Mouse (Mus musculus) heart, embryonic 15.5 days (tissue): Measurements from ENCODE around the gene Cdk9. TPM values are rescaled to one million over a fixed set of nuclear protein-coding genes. Genes with fewer than 3 reads are reported as not detected.

Experiments
- ATAC-seq: fragments of 200-750 bp; cut with Nextera tagmentation; replicated peaks from 2 replicates; pipeline ENCODE4 v1.8.0; 2017; ENCODE audit warnings: low read depth, moderate TSS enrichment; ENCODE audit not compliant: insufficient number of reproducible peaks, insufficient read depth, low FRiP score
- H3K27ac ChIP-seq: fragments of 300-500 bp; sonication (generic); 2 replicates; pipeline ENCODE4 v1.5.1; 2015; ENCODE audit warnings: mild to moderate bottlenecking, inconsistent platforms
- H3K27me3 ChIP-seq: fragments of 300-500 bp; sonication (generic); 2 replicates; pipeline ENCODE4 v1.6.1; 2015; ENCODE audit warnings: inconsistent platforms
- H3K36me3 ChIP-seq: fragments of 300-500 bp; sonication (generic); 2 replicates; pipeline ENCODE4 v1.6.1; 2015; ENCODE audit warnings: mild to moderate bottlenecking, inconsistent platforms
- H3K4me1 ChIP-seq: fragments of 300-500 bp; sonication (generic); replicated peaks from 2 replicates; pipeline ENCODE4 v1.6.1; 2015; ENCODE audit warnings: inconsistent platforms
- H3K4me2 ChIP-seq: fragments of 300-500 bp; sonication (generic); 2 replicates; pipeline ENCODE4 v1.6.1; 2015; ENCODE audit warnings: inconsistent platforms, mild to moderate bottlenecking, moderate library complexity
- H3K4me3 ChIP-seq: fragments of 300-500 bp; sonication (generic); 2 replicates; pipeline ENCODE4 v1.5.1; 2015; ENCODE audit warnings: mild to moderate bottlenecking, inconsistent platforms
- H3K9ac ChIP-seq: fragments of 300-500 bp; sonication (generic); 2 replicates; pipeline ENCODE4 v1.6.1; 2015; ENCODE audit warnings: mild to moderate bottlenecking, inconsistent platforms
- H3K9me3 ChIP-seq: fragments of 300-500 bp; sonication (generic); replicated peaks from 2 replicates; pipeline ENCODE4 v1.6.1; 2016; ENCODE audit warnings: inconsistent platforms
- WGBS: fragments of 180-500 bp; shearing (Covaris S2); methylation state at CpG from one replicate; pipeline ENCODE4 v1.1.7; 2015; ENCODE audit warnings: mixed read lengths; 5-methylcytosine and 5-hydroxymethylcytosine counted together
- polyA plus RNA-seq: library from polyadenylated mRNA; unstranded; fragments of >200 nt; fragmentation: Nextera tagmentation; extraction: Ambion mirVana; gene quantifications from 2 replicates; pipeline ENCODE4 v1.2.1, GENCODE M21; 2015

Cdk9 gene
- polyA plus RNA-seq, 1 experiment from 2014 or later, result 45.5 TPM

GRCm38 (mm10) chr2:32732695-32733094, 19.8 kb upstream of the Cdk9 start:
- no peak overlapping the region for H3K4me2 ChIP-seq
- H3K4me3 ChIP-seq, result no peak overlapping the region
- H3K36me3 ChIP-seq, result no peaks in the 10 kb centered on the region
- H3K27ac ChIP-seq, result peak overlapping the region; percentile 18; the same call in 1 of the 2 replicates
- H3K9me3 ChIP-seq, result no peaks in the 10 kb centered on the region
- no peaks in the 10 kb centered on the region for H3K27me3 ChIP-seq
- H3K4me1 ChIP-seq, result peaks cover 59% of the 10 kb centered on the region
- H3K9ac ChIP-seq, result no peak overlapping the region
- 74% methylated on average over 6 of the region's 6 CpGs for WGBS
- no peak for ATAC-seq

GRCm38 (mm10) chr2:32731911-32732310, 19.0 kb upstream of the Cdk9 start:
- Histone ChIP-seq H3K27me3 (no peaks in the 10 kb centered on the region), H3K27ac (peak overlapping the region; percentile 76), H3K9ac (peak overlapping the region; percentile 38; the same call in 1 of the 2 replicates), H3K4me2 (peak overlapping the region; percentile 74), H3K9me3 (no peaks in the 10 kb centered on the region), H3K4me1 (peaks cover 62% of the 10 kb centered on the region), H3K4me3 (no peak overlapping the region), H3K36me3 (no peaks in the 10 kb centered on the region)
- ATAC-seq, result no peak
- WGBS, result 50% methylated on average over 4 of the region's 4 CpGs

GRCm38 (mm10) chr2:32730854-32731253, 18.0 kb upstream of the Cdk9 start:
- Histone ChIP-seq H3K4me3 (peak overlapping the region; percentile 57), H3K36me3 (no peaks in the 10 kb centered on the region), H3K27me3 (no peaks in the 10 kb centered on the region), H3K9ac (peak overlapping the region; percentile 25; the same call in 1 of the 2 replicates), H3K9me3 (no peaks in the 10 kb centered on the region), H3K27ac (peak overlapping the region; percentile 76), H3K4me2 (peak overlapping the region; percentile 74), H3K4me1 (peaks cover 55% of the 10 kb centered on the region)
- WGBS, result 19% methylated on average over 11 of the region's 11 CpGs
- ATAC-seq, result no peak

GRCm38 (mm10) chr2:32729547-32729946, 16.7 kb upstream of the Cdk9 start:
- no peaks in the 10 kb centered on the region for H3K9me3 ChIP-seq
- H3K4me1 ChIP-seq, result peaks cover 44% of the 10 kb centered on the region
- no peak for ATAC-seq
- peak overlapping the region; percentile 74 for H3K4me2 ChIP-seq
- H3K27ac ChIP-seq, result peak overlapping the region; percentile 76
- 60% methylated on average over 4 of the region's 4 CpGs for WGBS
- H3K27me3 ChIP-seq, result no peaks in the 10 kb centered on the region
- H3K4me3 ChIP-seq, result peak overlapping the region; percentile 57
- no peak overlapping the region for H3K9ac ChIP-seq
- no peaks in the 10 kb centered on the region for H3K36me3 ChIP-seq

- peak overlapping the region; percentile 57 for H3K4me3 ChIP-seq
- 35% methylated on average over 7 of the region's 7 CpGs for WGBS
- H3K27me3 ChIP-seq, result no peaks in the 10 kb centered on the region
- H3K27ac ChIP-seq, result peak overlapping the region; percentile 76
- H3K36me3 ChIP-seq, result no peaks in the 10 kb centered on the region
- peaks cover 35% of the 10 kb centered on the region for H3K4me1 ChIP-seq
- ATAC-seq, result peak; percentile 12; the same call in 1 of the 2 replicates
- H3K9ac ChIP-seq, result peak overlapping the region; percentile 42
- no peaks in the 10 kb centered on the region for H3K9me3 ChIP-seq
- peak overlapping the region; percentile 74 for H3K4me2 ChIP-seq
Measured at GRCm38 (mm10) chr2:32728463-32728862, 15.6 kb upstream of the Cdk9 start.

GRCm38 (mm10) chr2:32727435-32727834, 14.6 kb upstream of the Cdk9 start:
- Histone ChIP-seq H3K27ac (peak overlapping the region; percentile 76), H3K9me3 (no peaks in the 10 kb centered on the region), H3K4me2 (peak overlapping the region; percentile 74), H3K4me1 (peaks cover 32% of the 10 kb centered on the region), H3K9ac (peak overlapping the region; percentile 57), H3K27me3 (no peaks in the 10 kb centered on the region), H3K4me3 (peak overlapping the region; percentile 57), H3K36me3 (no peaks in the 10 kb centered on the region)
- 1% methylated on average over 16 of the region's 16 CpGs for WGBS
- ATAC-seq, result peak; percentile 97

- WGBS, result 69% methylated on average over 16 of the region's 16 CpGs
- no peaks in the 10 kb centered on the region for H3K9me3 ChIP-seq
- ATAC-seq, result no peak
- peaks cover 28% of the 10 kb centered on the region for H3K4me1 ChIP-seq
- H3K36me3 ChIP-seq, result no peaks in the 10 kb centered on the region
- no peak overlapping the region for H3K4me3 ChIP-seq
- no peak overlapping the region for H3K4me2 ChIP-seq
- H3K27ac ChIP-seq, result peak overlapping the region; percentile 22; the same call in 1 of the 2 replicates
- H3K27me3 ChIP-seq, result no peaks in the 10 kb centered on the region
- no peak overlapping the region for H3K9ac ChIP-seq
Measured at GRCm38 (mm10) chr2:32724832-32725790, 12.2 kb upstream of the Cdk9 start.

GRCm38 (mm10) chr2:32724149-32724548, 11.3 kb upstream of the Cdk9 start:
- no peaks in the 10 kb centered on the region for H3K27me3 ChIP-seq
- no peaks in the 10 kb centered on the region for H3K9me3 ChIP-seq
- ATAC-seq, result no peak
- no peak overlapping the region for H3K4me3 ChIP-seq
- H3K4me2 ChIP-seq, result no peak overlapping the region
- no peaks in the 10 kb centered on the region for H3K36me3 ChIP-seq
- 67% methylated on average over 4 of the region's 4 CpGs for WGBS
- no peak overlapping the region for H3K9ac ChIP-seq
- H3K27ac ChIP-seq, result no peak overlapping the region
- H3K4me1 ChIP-seq, result peaks cover 28% of the 10 kb centered on the region

GRCm38 (mm10) chr2:32722581-32722980, 9.7 kb upstream of the Cdk9 start:
- ATAC-seq, result no peak
- WGBS, result 52% methylated on average over 3 of the region's 3 CpGs

GRCm38 (mm10) chr2:32722046-32722445, 9.2 kb upstream of the Cdk9 start:
- 45% methylated on average over 6 of the region's 6 CpGs for WGBS
- no peak for ATAC-seq
- Histone ChIP-seq H3K4me1 (peaks cover 17% of the 10 kb centered on the region), H3K36me3 (no peaks in the 10 kb centered on the region), H3K27ac (no peak overlapping the region), H3K27me3 (no peaks in the 10 kb centered on the region), H3K9ac (0 out of 2 replicates have a peak overlapping the region, but pooled peaks have one; percentile 26), H3K4me3 (peak overlapping the region; percentile 34), H3K9me3 (no peaks in the 10 kb centered on the region), H3K4me2 (peak overlapping the region; percentile 53)

More at GRCm38 (mm10) chr2:32722581-32722980, 9.7 kb upstream of the Cdk9 start:
- Histone ChIP-seq H3K4me2 (peak overlapping the region; percentile 53), H3K27me3 (no peaks in the 10 kb centered on the region), H3K36me3 (no peaks in the 10 kb centered on the region), H3K4me1 (peaks cover 20% of the 10 kb centered on the region), H3K27ac (no peak overlapping the region), H3K9ac (no peak overlapping the region), H3K4me3 (no peak overlapping the region), H3K9me3 (no peaks in the 10 kb centered on the region)

GRCm38 (mm10) chr2:32720681-32721229, 7.9 kb upstream of the Cdk9 start, which contains the start of gene Sh2d3c:
TSS of gene Sh2d3c (plus strand) at chr2:32721055.
- WGBS, result 29% methylated on average over 8 of the region's 8 CpGs
- peak within 1 kb of the TSS; percentile 26 for H3K9ac ChIP-seq

More at GRCm38 (mm10) chr2:32720681-32721229, 7.9 kb upstream of the Cdk9 start, which contains the start of gene Sh2d3c:
- H3K4me2 ChIP-seq, result peak within 1 kb of the TSS; percentile 53
- H3K27me3 ChIP-seq, result no peaks in the 10 kb centered on the region
- peak within 1 kb of the TSS; percentile 39 for H3K27ac ChIP-seq
- H3K36me3 ChIP-seq, result no peaks in the 10 kb centered on the region
- no peaks in the 10 kb centered on the region for H3K9me3 ChIP-seq
- H3K4me3 ChIP-seq, result peak within 1 kb of the TSS; percentile 34
- peaks cover 15% of the 10 kb centered on the region for H3K4me1 ChIP-seq
- no peak; the same call in 1 of the 2 replicates for ATAC-seq
